Mouse (Mus musculus): ENCODE results near the gene Ttll9. TPM values are rescaled to one million over a fixed set of nuclear protein-coding genes. Genes with fewer than 3 reads are reported as not detected.

Gene Ttll9
- polyA plus RNA-seq, 1 experiment from 2014 or later: 9.2 TPM

- no peak overlapping the region for H3K4me2 ChIP-seq (ENCODE audit: low read length)
- H3K36me3 ChIP-seq (ENCODE audit: control insufficient read depth, insufficient read depth, low read length): no peaks in the 10 kb centered on the region
- ATAC-seq: no peak
- H3K27me3 ChIP-seq (ENCODE audit: control insufficient read depth, insufficient read depth, low read depth, low read length): no peaks in the 10 kb centered on the region
- no peaks in the 10 kb centered on the region for H3K4me1 ChIP-seq (ENCODE audit: control insufficient read depth, insufficient read depth, low read length)
- H3K4me3 ChIP-seq (ENCODE audit: low read depth, low read length): no peak overlapping the region
- WGBS: 84% methylated on average over 5 of the region's 5 CpGs
- no peak overlapping the region for H3K9ac ChIP-seq (ENCODE audit: low read depth, low read length)
- H3K9me3 ChIP-seq (replicated peaks; ENCODE audit: control insufficient read depth, low read length, poor library complexity, severe bottlenecking): no peaks in the 10 kb centered on the region
- H3K27ac ChIP-seq (ENCODE audit: low read length): no peak overlapping the region
Observed at GRCm38 (mm10) chr2:152924543-152924942, 37.7 kb upstream of the Ttll9 start.

DNA sequence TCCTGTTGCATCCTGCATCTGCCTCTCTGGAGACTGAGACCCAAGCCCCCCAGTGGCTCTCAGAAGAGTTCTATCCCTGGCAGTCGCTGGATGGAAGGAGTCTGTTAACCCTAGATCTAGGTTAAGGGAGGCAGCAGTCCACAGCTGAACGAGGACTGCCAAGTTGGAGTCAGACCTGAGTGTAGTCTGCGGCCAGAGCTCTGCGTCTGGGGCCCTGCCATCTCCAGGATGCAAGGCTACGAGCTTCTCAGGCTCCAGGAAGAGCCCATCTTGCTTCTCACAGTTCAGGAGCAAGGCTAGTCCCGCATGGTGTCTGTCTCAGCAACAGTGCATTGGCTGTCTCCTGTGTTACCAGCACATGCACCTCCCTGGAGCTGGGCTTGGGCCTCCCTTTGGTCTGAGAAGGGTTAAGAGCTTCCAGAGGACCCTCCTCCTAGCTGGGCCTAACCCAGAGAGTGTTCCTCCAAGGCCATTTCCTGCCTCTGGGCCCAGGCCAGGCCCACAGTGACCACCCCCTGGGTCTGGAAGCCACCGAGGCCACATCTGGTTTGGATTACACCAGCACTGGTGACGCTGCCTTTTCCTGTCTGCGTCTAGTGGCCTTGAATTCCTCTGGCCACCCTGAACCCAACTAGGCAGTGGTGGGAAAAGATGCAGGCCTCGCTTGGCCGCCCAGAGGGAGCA, 37.0 kb upstream of the Ttll9 start:
- no peak for ATAC-seq
- Histone ChIP-seq H3K9ac (ENCODE audit: low read depth, low read length) (no peak overlapping the region), H3K27ac (ENCODE audit: low read length) (no peak overlapping the region), H3K27me3 (ENCODE audit: control insufficient read depth, insufficient read depth, low read depth, low read length) (no peaks in the 10 kb centered on the region), H3K4me3 (ENCODE audit: low read depth, low read length) (no peak overlapping the region), H3K36me3 (ENCODE audit: control insufficient read depth, insufficient read depth, low read length) (no peaks in the 10 kb centered on the region), H3K4me1 (ENCODE audit: control insufficient read depth, insufficient read depth, low read length) (no peaks in the 10 kb centered on the region), H3K9me3 (replicated peaks; ENCODE audit: control insufficient read depth, low read length, poor library complexity, severe bottlenecking) (no peaks in the 10 kb centered on the region), H3K4me2 (ENCODE audit: low read length) (no peak overlapping the region)
- 75% methylated on average over 11 of the region's 11 CpGs for WGBS

- H3K4me2 ChIP-seq (ENCODE audit: low read length): no peak overlapping the region
- no peaks in the 10 kb centered on the region for H3K9me3 ChIP-seq (replicated peaks; ENCODE audit: control insufficient read depth, low read length, poor library complexity, severe bottlenecking)
- no peaks in the 10 kb centered on the region for H3K27me3 ChIP-seq (ENCODE audit: control insufficient read depth, insufficient read depth, low read depth, low read length)
- whole genome bisulfite sequencing: 75% methylated on average over 9 of the region's 9 CpGs
- H3K27ac ChIP-seq (ENCODE audit: low read length): no peak overlapping the region
- ATAC-seq: no peak
- H3K9ac ChIP-seq (ENCODE audit: low read depth, low read length): no peak overlapping the region
- H3K4me1 ChIP-seq (ENCODE audit: control insufficient read depth, insufficient read depth, low read length): no peaks in the 10 kb centered on the region
- no peak overlapping the region for H3K4me3 ChIP-seq (ENCODE audit: low read depth, low read length)
- H3K36me3 ChIP-seq (ENCODE audit: control insufficient read depth, insufficient read depth, low read length): no peaks in the 10 kb centered on the region
Observed at GRCm38 (mm10) chr2:152926896-152927295, 35.4 kb upstream of the Ttll9 start.

DNA sequence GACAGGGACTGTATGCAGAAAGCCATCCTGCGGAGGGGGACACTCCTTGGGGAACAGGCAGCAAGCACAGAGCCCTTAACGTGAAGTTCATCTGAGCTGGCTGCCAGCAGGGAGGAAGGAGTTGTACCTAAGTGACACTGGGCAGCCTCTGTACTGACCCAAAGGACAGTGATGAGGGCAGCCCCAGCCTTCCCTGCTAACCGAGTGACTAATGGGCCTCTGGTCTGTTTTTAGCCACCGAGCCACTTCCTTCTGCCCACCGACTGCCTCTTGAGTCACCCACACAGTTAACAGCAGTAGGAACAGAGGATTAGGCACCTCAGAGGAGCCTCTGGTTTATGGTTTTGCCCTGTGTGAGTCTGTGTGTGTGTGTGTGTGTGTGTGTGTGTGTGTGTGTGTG, 34.9 kb upstream of the Ttll9 start:
- Histone ChIP-seq H3K36me3 (ENCODE audit: control insufficient read depth, insufficient read depth, low read length) (no peaks in the 10 kb centered on the region), H3K27me3 (ENCODE audit: control insufficient read depth, insufficient read depth, low read depth, low read length) (no peaks in the 10 kb centered on the region), H3K4me1 (ENCODE audit: control insufficient read depth, insufficient read depth, low read length) (no peaks in the 10 kb centered on the region), H3K9ac (ENCODE audit: low read depth, low read length) (no peak overlapping the region), H3K27ac (ENCODE audit: low read length) (no peak overlapping the region), H3K4me3 (ENCODE audit: low read depth, low read length) (no peak overlapping the region), H3K9me3 (replicated peaks; ENCODE audit: control insufficient read depth, low read length, poor library complexity, severe bottlenecking) (no peaks in the 10 kb centered on the region), H3K4me2 (ENCODE audit: low read length) (no peak overlapping the region)
- no peak for ATAC-seq
- WGBS: 79% methylated on average over 5 of the region's 5 CpGs

DNA sequence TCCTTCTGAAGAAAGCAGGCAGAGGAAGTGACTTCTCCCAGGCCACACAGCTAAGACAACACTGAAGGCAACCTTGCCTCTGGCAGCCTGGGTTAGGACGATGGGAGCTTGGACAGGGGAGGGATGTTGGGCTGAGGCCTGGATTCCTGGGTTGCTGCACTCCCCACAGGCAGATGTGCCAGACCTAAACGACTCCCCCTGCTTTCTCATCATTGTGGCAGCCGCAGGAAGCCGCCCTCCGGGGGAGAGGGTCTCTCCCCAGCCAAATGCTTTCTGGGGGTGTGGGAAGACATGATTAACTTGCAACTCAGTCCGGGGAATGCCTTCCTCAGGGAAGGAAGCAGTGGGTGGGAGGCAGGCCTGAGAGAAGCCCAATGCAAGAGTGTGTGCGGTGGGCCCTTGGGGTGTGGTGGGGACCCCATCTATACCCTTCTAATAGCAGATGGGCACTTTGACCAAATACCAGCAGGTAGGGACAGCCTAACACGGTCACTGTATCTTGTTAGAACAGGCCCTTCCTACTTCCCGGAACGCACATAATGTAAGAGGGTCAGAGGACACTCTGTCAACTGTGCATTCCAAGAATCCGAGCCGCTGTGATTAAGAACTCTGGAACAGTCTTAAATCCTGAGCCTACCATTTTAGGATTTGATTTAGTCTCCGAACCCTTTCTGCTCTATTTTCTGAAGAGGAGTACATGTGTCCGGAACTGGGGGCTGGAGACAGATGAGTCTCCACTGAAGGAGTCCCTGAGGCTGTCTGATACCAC, 33.9 kb upstream of the Ttll9 start:
- WGBS: 50% methylated on average over 14 of the region's 14 CpGs
- no peak overlapping the region for H3K4me3 ChIP-seq (ENCODE audit: low read depth, low read length)

DNA sequence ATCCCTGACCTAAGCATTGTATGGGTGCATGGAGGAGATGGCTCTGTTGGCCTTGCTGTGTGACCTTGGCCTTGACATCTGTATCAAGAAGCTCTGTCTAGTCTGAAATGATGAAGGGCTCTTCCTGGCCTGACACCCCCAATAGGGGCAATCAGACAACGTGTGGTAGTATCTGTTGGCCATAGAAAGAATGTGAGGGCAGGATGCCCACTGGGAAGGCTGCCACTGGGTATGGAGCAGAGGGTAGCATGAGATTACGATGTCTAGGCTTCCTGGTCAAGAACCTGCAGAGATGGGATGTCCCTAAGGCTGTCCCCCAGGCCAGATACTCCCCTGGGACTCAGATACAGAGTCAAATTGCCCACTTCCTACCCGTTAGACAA, 33.3 kb upstream of the Ttll9 start:
- no peak overlapping the region for H3K9ac ChIP-seq (ENCODE audit: low read depth, low read length)
- no peak overlapping the region for H3K4me3 ChIP-seq (ENCODE audit: low read depth, low read length)
- WGBS: 65% methylated on average over 3 of the region's 3 CpGs
- no peak overlapping the region for H3K4me2 ChIP-seq (ENCODE audit: low read length)
- no peaks in the 10 kb centered on the region for H3K9me3 ChIP-seq (replicated peaks; ENCODE audit: control insufficient read depth, low read length, poor library complexity, severe bottlenecking)
- H3K4me1 ChIP-seq (ENCODE audit: control insufficient read depth, insufficient read depth, low read length): no peaks in the 10 kb centered on the region
- no peak for ATAC-seq
- no peaks in the 10 kb centered on the region for H3K36me3 ChIP-seq (ENCODE audit: control insufficient read depth, insufficient read depth, low read length)
- no peaks in the 10 kb centered on the region for H3K27me3 ChIP-seq (ENCODE audit: control insufficient read depth, insufficient read depth, low read depth, low read length)
- H3K27ac ChIP-seq (ENCODE audit: low read length): no peak overlapping the region

More for the DNA sequence above, 33.9 kb upstream of the Ttll9 start:
- ATAC-seq: no peak
- Histone ChIP-seq H3K27ac (ENCODE audit: low read length) (no peak overlapping the region), H3K36me3 (ENCODE audit: control insufficient read depth, insufficient read depth, low read length) (no peaks in the 10 kb centered on the region), H3K9ac (ENCODE audit: low read depth, low read length) (no peak overlapping the region), H3K27me3 (ENCODE audit: control insufficient read depth, insufficient read depth, low read depth, low read length) (no peaks in the 10 kb centered on the region), H3K4me1 (ENCODE audit: control insufficient read depth, insufficient read depth, low read length) (no peaks in the 10 kb centered on the region), H3K4me2 (ENCODE audit: low read length) (no peak overlapping the region), H3K9me3 (replicated peaks; ENCODE audit: control insufficient read depth, low read length, poor library complexity, severe bottlenecking) (no peaks in the 10 kb centered on the region)

DNA sequence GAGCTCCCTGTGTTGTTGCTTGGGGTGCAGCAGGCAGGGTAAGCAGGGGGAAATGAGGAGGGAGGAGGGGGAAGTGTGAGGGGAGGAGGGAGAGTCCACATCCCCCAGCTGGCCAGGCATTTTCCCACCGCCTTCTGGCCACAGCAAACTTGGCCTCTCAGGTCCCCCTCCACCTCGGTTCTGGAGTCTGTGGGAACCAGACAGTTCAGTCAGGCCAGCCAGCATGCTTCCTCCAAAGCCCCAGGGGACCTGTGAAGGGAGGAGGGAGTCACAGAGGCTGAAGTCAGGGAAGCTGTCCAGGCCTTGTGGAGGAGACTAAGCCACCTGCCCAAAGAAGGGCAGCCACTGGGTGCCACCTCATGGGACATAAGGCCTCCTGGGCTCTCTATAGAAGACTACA, 32.0 kb upstream of the Ttll9 start:
- H3K4me1 ChIP-seq (ENCODE audit: control insufficient read depth, insufficient read depth, low read length): no peaks in the 10 kb centered on the region
- H3K27ac ChIP-seq (ENCODE audit: low read length): no peak overlapping the region
- no peaks in the 10 kb centered on the region for H3K27me3 ChIP-seq (ENCODE audit: control insufficient read depth, insufficient read depth, low read depth, low read length)
- H3K4me3 ChIP-seq (ENCODE audit: low read depth, low read length): no peak overlapping the region
- WGBS: 27% methylated on average over 2 of the region's 2 CpGs
- no peak for ATAC-seq
- no peak overlapping the region for H3K9ac ChIP-seq (ENCODE audit: low read depth, low read length)
- H3K36me3 ChIP-seq (ENCODE audit: control insufficient read depth, insufficient read depth, low read length): no peaks in the 10 kb centered on the region
- no peaks in the 10 kb centered on the region for H3K9me3 ChIP-seq (replicated peaks; ENCODE audit: control insufficient read depth, low read length, poor library complexity, severe bottlenecking)
- no peak overlapping the region for H3K4me2 ChIP-seq (ENCODE audit: low read length)

- no peak overlapping the region for H3K4me2 ChIP-seq (ENCODE audit: low read length)
- H3K27ac ChIP-seq (ENCODE audit: low read length): no peak overlapping the region
- no peaks in the 10 kb centered on the region for H3K4me1 ChIP-seq (ENCODE audit: control insufficient read depth, insufficient read depth, low read length)
- no peak overlapping the region for H3K9ac ChIP-seq (ENCODE audit: low read depth, low read length)
- no peak for ATAC-seq
- WGBS: 77% methylated on average over 12 of the region's 12 CpGs
- H3K27me3 ChIP-seq (ENCODE audit: control insufficient read depth, insufficient read depth, low read depth, low read length): no peaks in the 10 kb centered on the region
- H3K36me3 ChIP-seq (ENCODE audit: control insufficient read depth, insufficient read depth, low read length): no peaks in the 10 kb centered on the region
- H3K4me3 ChIP-seq (ENCODE audit: low read depth, low read length): no peak overlapping the region
- no peaks in the 10 kb centered on the region for H3K9me3 ChIP-seq (replicated peaks; ENCODE audit: control insufficient read depth, low read length, poor library complexity, severe bottlenecking)
Observed at GRCm38 (mm10) chr2:152931456-152932160, 30.7 kb upstream of the Ttll9 start.

GRCm38 (mm10) chr2:152933048-152933447, 29.2 kb upstream of the Ttll9 start, which contains the start of gene Foxs1:
TSS of gene Foxs1 (minus strand) at chr2:152933208.
- no peaks in the 10 kb centered on the region for H3K27me3 ChIP-seq (ENCODE audit: control insufficient read depth, insufficient read depth, low read depth, low read length)
- ATAC-seq: no peak
- WGBS: 33% methylated on average over 9 of the region's 9 CpGs
- H3K4me1 ChIP-seq (ENCODE audit: control insufficient read depth, insufficient read depth, low read length): no peaks in the 10 kb centered on the region
- no peak within 1 kb of the TSS for H3K4me3 ChIP-seq (ENCODE audit: low read depth, low read length)
- H3K27ac ChIP-seq (ENCODE audit: low read length): no peak within 1 kb of the TSS
- no peak within 1 kb of the TSS for H3K4me2 ChIP-seq (ENCODE audit: low read length)
- peak within 1 kb of the TSS; percentile 4; the same call in 1 of the 2 replicates for H3K9ac ChIP-seq (ENCODE audit: low read depth, low read length)
- H3K9me3 ChIP-seq (replicated peaks; ENCODE audit: control insufficient read depth, low read length, poor library complexity, severe bottlenecking): no peaks in the 10 kb centered on the region
- no peaks in the 10 kb centered on the region for H3K36me3 ChIP-seq (ENCODE audit: control insufficient read depth, insufficient read depth, low read length)

Measured in midbrain, embryonic 16.5 days (tissue).